Mouse (Mus musculus) heart, embryonic 16.5 days (tissue): ENCODE data around the gene Heatr9. TPM values are rescaled to one million over a fixed set of nuclear protein-coding genes. Genes with fewer than 3 reads are reported as not detected.

ENCODE experiments used
- ATAC-seq: fragments of 200-750 bp; cut with Nextera tagmentation; replicated peaks from 2 replicates; pipeline ENCODE4 v1.8.0; 2017; ENCODE audit warnings: moderate number of reproducible peaks; ENCODE audit not compliant: insufficient read depth, low FRiP score; ENCODE audit errors: extremely low read depth
- H3K27ac ChIP-seq: fragments of 300-500 bp; sonication (generic); 2 replicates; pipeline ENCODE4 v1.5.1; 2014; ENCODE audit warnings: mild to moderate bottlenecking, low read length, control low read depth, moderate library complexity
- H3K27me3 ChIP-seq: fragments of 300-500 bp; sonication (generic); 2 replicates; pipeline ENCODE4 v1.6.1; 2014; ENCODE audit warnings: low read length, mixed read lengths; ENCODE audit not compliant: control insufficient read depth, insufficient read depth
- H3K36me3 ChIP-seq: fragments of 300-500 bp; sonication (generic); 2 replicates; pipeline ENCODE4 v1.6.1; 2014; ENCODE audit not compliant: control insufficient read depth, insufficient read depth
- H3K4me1 ChIP-seq: fragments of 300-500 bp; sonication (generic); 2 replicates; pipeline ENCODE4 v1.6.1; 2014; ENCODE audit warnings: low read length, mixed read lengths; ENCODE audit not compliant: control insufficient read depth, insufficient read depth
- H3K4me2 ChIP-seq: fragments of 300-500 bp; sonication (generic); 2 replicates; pipeline ENCODE4 v1.6.1; 2014; ENCODE audit warnings: low read depth, mild to moderate bottlenecking, control low read depth, low read length
- H3K4me3 ChIP-seq: fragments of 300-500 bp; sonication (generic); 2 replicates; pipeline ENCODE4 v1.5.1; 2014; ENCODE audit warnings: mild to moderate bottlenecking, control low read depth, low read length
- H3K9ac ChIP-seq: fragments of 300-500 bp; sonication (generic); 2 replicates; pipeline ENCODE4 v1.6.1; 2014; ENCODE audit warnings: low read length, control low read depth
- H3K9me3 ChIP-seq: fragments of 300-500 bp; sonication (generic); replicated peaks from 2 replicates; pipeline ENCODE4 v1.6.1; 2016; ENCODE audit warnings: low read length; ENCODE audit not compliant: control insufficient read depth
- WGBS: fragments of 180-500 bp; shearing (Covaris S2); extraction: QIAGEN DNeasy Blood & Tissue Kit; methylation state at CpG from one replicate; pipeline ENCODE4 v1.1.7; 2014; 5-methylcytosine and 5-hydroxymethylcytosine counted together
- polyA plus RNA-seq: library from polyadenylated mRNA; unstranded; fragments of >200 nt; fragmentation: Nextera tagmentation; extraction: Ambion mirVana; gene quantifications from 2 replicates; pipeline ENCODE4 v1.2.1, GENCODE M21; 2015

Heatr9 gene
- polyA plus RNA-seq, 1 experiment from 2014 or later = 0.07 TPM

GRCm38 (mm10) chr11:83467120-83467652, 54.8 kb downstream of the Heatr9 start:
- Histone ChIP-seq H3K9me3 (peaks cover 4% of the 10 kb centered on the region), H3K27me3 (peaks cover 13% of the 10 kb centered on the region), H3K4me3 (no peak overlapping the region), H3K4me2 (peak overlapping the region; percentile 3; the same call in 1 of the 2 replicates), H3K27ac (peak overlapping the region; percentile 29), H3K9ac (no peak overlapping the region), H3K4me1 (peaks cover 40% of the 10 kb centered on the region), H3K36me3 (no peaks in the 10 kb centered on the region)
- WGBS = 13% methylated on average over 11 of the region's 11 CpGs
- ATAC-seq = peak; percentile 81

- H3K4me3 ChIP-seq = no peak overlapping the region
- H3K4me1 ChIP-seq = peaks cover 29% of the 10 kb centered on the region
- H3K9me3 ChIP-seq = peaks cover 4% of the 10 kb centered on the region
- 0 out of 2 replicates have a peak, but pooled peaks have one; percentile 8 for ATAC-seq
- WGBS = 11% methylated on average over 2 of the region's 2 CpGs
- peak overlapping the region; percentile 29 for H3K27ac ChIP-seq
- no peaks in the 10 kb centered on the region for H3K36me3 ChIP-seq
- H3K27me3 ChIP-seq = peaks cover 17% of the 10 kb centered on the region
- peak overlapping the region; percentile 9; the same call in 1 of the 2 replicates for H3K4me2 ChIP-seq
- H3K9ac ChIP-seq = no peak overlapping the region
Observed at GRCm38 (mm10) chr11:83465976-83466375, 56.0 kb downstream of the Heatr9 start.

DNA sequence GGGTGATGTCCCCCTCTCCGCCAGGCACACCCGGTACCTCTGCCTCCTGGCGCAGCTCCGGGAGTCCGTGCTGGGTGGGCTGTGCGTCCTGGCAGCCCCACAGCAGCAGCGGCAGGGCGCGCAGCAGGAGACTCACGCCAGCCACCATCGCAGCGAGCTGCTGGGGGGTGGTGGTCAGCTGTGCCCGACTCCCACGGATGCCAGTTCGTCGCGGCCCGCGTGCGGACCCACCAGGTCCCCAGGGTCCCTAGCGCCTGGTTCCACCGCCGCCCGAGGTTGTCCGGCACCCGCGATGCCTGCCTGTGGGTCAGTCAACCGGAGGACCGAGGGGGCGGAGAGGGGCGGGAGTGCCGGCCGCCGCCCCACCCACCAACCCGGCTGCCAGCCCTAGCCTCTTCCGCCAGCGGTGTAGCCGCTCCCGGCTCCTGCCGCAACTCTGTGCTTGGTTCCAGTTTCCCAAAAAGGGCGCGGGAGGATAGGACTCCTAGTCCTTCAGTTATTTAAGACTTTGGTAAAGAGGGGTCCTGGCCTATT, 59.2 kb downstream of the Heatr9 start, which contains the start of gene Mmp28:
Mmp28 (minus strand) TSS at position 361 of the 534 bp plus-strand sequence.
- Histone ChIP-seq H3K4me3 (peak within 1 kb of the TSS; percentile 70), H3K27ac (peak within 1 kb of the TSS; percentile 15), H3K9ac (peak within 1 kb of the TSS; percentile 83), H3K4me2 (peak within 1 kb of the TSS; percentile 85), H3K27me3 (peaks cover 20% of the 10 kb centered on the region), H3K4me1 (peaks cover 33% of the 10 kb centered on the region), H3K36me3 (no peaks in the 10 kb centered on the region), H3K9me3 (no peaks in the 10 kb centered on the region)
- under 1% methylated on average over 33 of the region's 42 CpGs for WGBS
- peak; percentile 56; the same call in 1 of the 2 replicates for ATAC-seq

Other genes starting within 250 kb of the Heatr9 start
- 0.17 and 0.19 TPM in 2 replicates for gene Slfn14, start 235.4 kb downstream of the Heatr9 start, polyA plus RNA-seq
- 36.0 and 38.3 TPM in 2 replicates for gene Ap2b1, start 223.2 kb downstream of the Heatr9 start, polyA plus RNA-seq
- gene Pex12, start 219.6 kb downstream of the Heatr9 start, polyA plus RNA-seq = 8.1 and 10.5 TPM in 2 replicates
- gene Rasl10b, start 113.0 kb downstream of the Heatr9 start, polyA plus RNA-seq = 5.7 and 9.1 TPM in 2 replicates
- 0.11 and 0.12 TPM in 2 replicates for gene Gas2l2, start 92.7 kb downstream of the Heatr9 start, polyA plus RNA-seq
- 1.4 and 1.5 TPM in 2 replicates for gene 1700020L24Rik, start 84.5 kb downstream of the Heatr9 start, polyA plus RNA-seq
- gene Mmp28, start 59.1 kb downstream of the Heatr9 start, polyA plus RNA-seq = 3.5 TPM in 2 replicates
- 8.3 and 9.5 TPM in 2 replicates for gene Taf15, start 49.1 kb downstream of the Heatr9 start, polyA plus RNA-seq
- gene Ccl5, start 8.3 kb upstream of the Heatr9 start, polyA plus RNA-seq = 1.8 and 2.5 TPM in 2 replicates
- 2.1 and 3.6 TPM in 2 replicates for gene Ccl9, start 56.5 kb upstream of the Heatr9 start, polyA plus RNA-seq
- gene Ccl6, start 70.9 kb upstream of the Heatr9 start, polyA plus RNA-seq = 5.5 and 7.8 TPM in 2 replicates
- not detected in 2 replicates for gene Rpl9-ps1, start 123.4 kb upstream of the Heatr9 start, polyA plus RNA-seq
- gene Ccl3, start 127.2 kb upstream of the Heatr9 start, polyA plus RNA-seq = 0.67 and 1.0 TPM in 2 replicates
- gene Ccl4, start 140.4 kb upstream of the Heatr9 start, polyA plus RNA-seq = 0.46 and 0.80 TPM in 2 replicates
- 1.5 and 1.6 TPM in 2 replicates for gene Wfdc17, start 181.8 kb upstream of the Heatr9 start, polyA plus RNA-seq
- 6.0 and 7.0 TPM in 2 replicates for gene Wfdc18, start 186.8 kb upstream of the Heatr9 start, polyA plus RNA-seq
- gene Wfdc21, start 224.8 kb upstream of the Heatr9 start, polyA plus RNA-seq = 0.80 and 1.4 TPM in 2 replicates
- 13.8 and 14.6 TPM in 2 replicates for gene Heatr6, start 231.5 kb upstream of the Heatr9 start, polyA plus RNA-seq